Comparison of ENCODE assay signal across 22 mouse cellular contexts in the genomic region with DNA sequence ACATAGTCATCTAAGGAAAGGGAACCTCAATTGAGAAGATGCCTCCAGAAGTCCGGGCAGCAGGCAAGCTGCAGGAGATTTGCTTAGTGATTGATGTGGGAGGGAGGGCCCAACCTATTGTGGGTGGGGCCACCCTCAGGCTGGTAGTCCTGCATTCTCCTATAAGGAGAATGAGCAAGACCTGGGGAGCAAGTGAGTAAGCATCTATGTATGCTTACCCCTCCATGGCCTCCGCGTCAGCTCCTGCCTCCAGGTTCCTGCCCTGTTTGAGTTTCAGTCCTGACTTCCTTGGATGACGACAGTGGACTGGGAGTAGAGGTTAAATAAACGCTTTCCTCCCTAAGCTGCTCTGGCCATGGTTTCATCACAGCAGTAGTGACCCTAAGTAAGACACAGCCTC. TPM values are rescaled to one million over a fixed set of nuclear protein-coding genes. Genes with fewer than 3 reads are reported as not detected.
DNase-seq lines count a peak whose midpoint lies in the region; ATAC-seq and TF ChIP-seq lines count a peak whose summit lies in the region.
"Had no signal": no experiment of that assay in that cellular context is flagged by ENCODE, and none has a peak within 500 bp of the region (broad histone marks: within the 10 kb centered on the region; RNA-seq: fewer than 3 reads in every experiment).

No protein-coding gene starts in this region.

- DNase-seq in limb, embryonic 10.5 days (ENCODE audit: low spot score): no peak
- peak; percentile 38 to 60 for DNase-seq in urinary bladder, postnatal 36 days (ENCODE audit: low spot score in 2 of 2)
- DNase-seq in urinary bladder, postnatal 4 days (ENCODE audit: low spot score in 2 of 2): no peak
- DNase-seq in stomach, postnatal 0 days (ENCODE audit: low spot score): peak; percentile 83
- no peak for DNase-seq in thymus, adult 2 months
- DNase-seq: adrenal gland, adult 2 months; adrenal gland, postnatal 25 days; cerebellum, adult 18-20 months; cerebellum, adult 9-11 months; cerebellum, postnatal 36 days; gastrocnemius, postnatal 14 days; heart, postnatal 4 days had no signal

- no peaks in the 10 kb centered on the region for H3K4me1 ChIP-seq in limb, embryonic 12.5 days (replicated peaks)
- peaks cover 6% of the 10 kb centered on the region; the same call in 1 of the 2 replicates for H3K4me1 ChIP-seq in limb, embryonic 10.5 days
- H3K4me1 ChIP-seq in limb, embryonic 15.5 days: no peaks in the 10 kb centered on the region
- peaks cover 4% of the 10 kb centered on the region; the same call in 1 of the 2 replicates for H3K4me1 ChIP-seq in stomach, postnatal 0 days (replicated peaks; ENCODE audit: control insufficient read depth, insufficient read depth)
- peaks cover 23% of the 10 kb centered on the region for H3K4me1 ChIP-seq in thymus, adult 2 months (replicated peaks; ENCODE audit: control insufficient read depth, insufficient read depth, low read length)

- no peak for ATAC-seq in limb, embryonic 12.5 days (ENCODE audit: insufficient number of reproducible peaks, insufficient read depth, low FRiP score, low TSS enrichment, low read depth)
- ATAC-seq in limb, embryonic 15.5 days (ENCODE audit: insufficient number of reproducible peaks, low FRiP score, low TSS enrichment, low read depth): no peak
- peak; percentile 88 for ATAC-seq in stomach, postnatal 0 days (ENCODE audit: low FRiP score, low TSS enrichment)
- no peak for ATAC-seq in megakaryocyte-erythroid progenitor cell, adult 5-6 weeks (replicated peaks; ENCODE audit: low FRiP score, low TSS enrichment, poor library complexity, severe bottlenecking)
- ATAC-seq: activated CD4-positive, CD25-positive, alpha-beta regulatory T cell, adult 4 months; forebrain, embryonic 16.5 days; hindbrain, embryonic 16.5 days had no signal

- WGBS in limb, embryonic 12.5 days: 73% methylated on average over 5 of the region's 5 CpGs
- WGBS in limb, embryonic 10.5 days: 80% methylated on average over 5 of the region's 5 CpGs
- 66% methylated on average over 5 of the region's 5 CpGs for WGBS in limb, embryonic 15.5 days
- 36% methylated on average over 5 of the region's 5 CpGs for WGBS in stomach, postnatal 0 days
- 91% methylated on average over 5 of the region's 5 CpGs for WGBS in thymus, adult 2 months

- no peak overlapping the region for H3K4me3 ChIP-seq in limb, embryonic 12.5 days (replicated peaks)
- H3K4me3 ChIP-seq in limb, embryonic 10.5 days: no peak overlapping the region
- no peak overlapping the region for H3K4me3 ChIP-seq in limb, embryonic 15.5 days
- H3K4me3 ChIP-seq in stomach, postnatal 0 days (ENCODE audit: low read depth, low read length): no peak overlapping the region
- no peak overlapping the region for H3K4me3 ChIP-seq in thymus, adult 2 months (ENCODE audit: control insufficient read depth, insufficient read depth, low read length)
- H3K4me3 ChIP-seq: embryonic facial prominence, embryonic 13.5 days; forebrain, embryonic 12.5 days; heart, embryonic 12.5 days; hindbrain, embryonic 12.5 days had no signal

- H3K9ac ChIP-seq in limb, embryonic 12.5 days (replicated peaks): 0 out of 2 replicates have a peak overlapping the region, but pooled peaks have one; percentile 27
- no peak overlapping the region for H3K9ac ChIP-seq in limb, embryonic 15.5 days
- no peak overlapping the region for H3K9ac ChIP-seq in stomach, postnatal 0 days (ENCODE audit: low read length)
- H3K9ac ChIP-seq: embryonic facial prominence, embryonic 13.5 days; forebrain, embryonic 12.5 days; heart, embryonic 12.5 days; hindbrain, embryonic 12.5 days had no signal

- H3K9me3 ChIP-seq in limb, embryonic 12.5 days: no peaks in the 10 kb centered on the region
- H3K9me3 ChIP-seq in limb, embryonic 10.5 days (replicated peaks): no peaks in the 10 kb centered on the region
- H3K9me3 ChIP-seq in limb, embryonic 15.5 days: no peaks in the 10 kb centered on the region
- H3K9me3 ChIP-seq in stomach, postnatal 0 days (ENCODE audit: control insufficient read depth, low read length): no peaks in the 10 kb centered on the region
- H3K9me3 ChIP-seq: embryonic facial prominence, embryonic 13.5 days; forebrain, embryonic 12.5 days; heart, embryonic 12.5 days; hindbrain, embryonic 12.5 days had no signal

- TF ChIP-seq EP300 in stomach, postnatal 0 days (optimal IDR thresholded peaks at IDR 0.05): peak; percentile 46

- H3K27ac ChIP-seq in limb, embryonic 12.5 days: no peak overlapping the region
- H3K27ac ChIP-seq in limb, embryonic 10.5 days: no peak overlapping the region
- 0 out of 2 replicates have a peak overlapping the region, but pooled peaks have one; percentile 33 for H3K27ac ChIP-seq in limb, embryonic 15.5 days
- H3K27ac ChIP-seq in stomach, postnatal 0 days (replicated peaks): peak overlapping the region; percentile 86
- H3K27ac ChIP-seq in thymus, adult 2 months (ENCODE audit: control insufficient read depth, insufficient read depth, low read length): no peak overlapping the region
- H3K27ac ChIP-seq: embryonic facial prominence, embryonic 13.5 days; forebrain, embryonic 12.5 days; hindbrain, embryonic 12.5 days had no signal

- H3K36me3 ChIP-seq in limb, embryonic 12.5 days: peaks cover 79% of the 10 kb centered on the region
- H3K36me3 ChIP-seq in limb, embryonic 10.5 days: peaks cover 74% of the 10 kb centered on the region
- peaks cover 42% of the 10 kb centered on the region for H3K36me3 ChIP-seq in limb, embryonic 15.5 days
- peaks cover 3% of the 10 kb centered on the region; the same call in 1 of the 2 replicates for H3K36me3 ChIP-seq in stomach, postnatal 0 days (ENCODE audit: control insufficient read depth, insufficient read depth, low read length)
- H3K36me3 ChIP-seq in thymus, adult 2 months (ENCODE audit: control insufficient read depth, insufficient read depth, low read length): no peaks in the 10 kb centered on the region

- no peak overlapping the region for H3K4me2 ChIP-seq in limb, embryonic 12.5 days
- H3K4me2 ChIP-seq in limb, embryonic 15.5 days: no peak overlapping the region
- no peak overlapping the region; the same call in 1 of the 2 replicates for H3K4me2 ChIP-seq in stomach, postnatal 0 days (replicated peaks; ENCODE audit: low read depth)
- H3K4me2 ChIP-seq: embryonic facial prominence, embryonic 13.5 days; forebrain, embryonic 12.5 days; heart, embryonic 12.5 days; hindbrain, embryonic 12.5 days had no signal

- TF ChIP-seq POLR2A in thymus, adult 2 months (IDR thresholded peaks at IDR 0.05; ENCODE audit: control insufficient read depth, extremely low read depth, insufficient read depth, low read length, poor library complexity): no peak

- no peak for TF ChIP-seq CTCF in stomach, postnatal 0 days (IDR thresholded peaks at IDR 0.05; ENCODE audit: low read depth)
- TF ChIP-seq CTCF in thymus, adult 2 months (IDR thresholded peaks at IDR 0.05; ENCODE audit: borderline replicate concordance, control insufficient read depth, extremely low read depth, insufficient read depth, low read length, poor library complexity): no peak

- H3K27me3 ChIP-seq in limb, embryonic 12.5 days: no peaks in the 10 kb centered on the region
- no peaks in the 10 kb centered on the region for H3K27me3 ChIP-seq in limb, embryonic 10.5 days (ENCODE audit: low read depth, poor library complexity, severe bottlenecking)
- no peaks in the 10 kb centered on the region for H3K27me3 ChIP-seq in limb, embryonic 15.5 days
- no peaks in the 10 kb centered on the region for H3K27me3 ChIP-seq in stomach, postnatal 0 days (ENCODE audit: control insufficient read depth, insufficient read depth, low read length)
- H3K27me3 ChIP-seq in thymus, adult 2 months (ENCODE audit: control insufficient read depth, insufficient read depth, low read length): no peaks in the 10 kb centered on the region
- H3K27me3 ChIP-seq: embryonic facial prominence, embryonic 13.5 days; forebrain, embryonic 12.5 days; heart, embryonic 12.5 days; hindbrain, embryonic 12.5 days had no signal

RNA-seq across cellular contexts. Expression of gene Stn1, which starts 22.2 kb away (rescaled TPM):
- polyA plus RNA-seq in limb, embryonic 12.5 days (2016; fragmentation: Nextera tagmentation; extraction: Ambion mirVana): 55.1 and 55.3 TPM in 2 replicates
- 62.3 and 74.5 TPM in 2 replicates for polyA plus RNA-seq in limb, embryonic 10.5 days (2016; fragmentation: Nextera tagmentation; extraction: Ambion mirVana)
- 52.2 and 52.7 TPM in 2 replicates for polyA plus RNA-seq in limb, embryonic 15.5 days (2015; fragmentation: Nextera tagmentation; extraction: Ambion mirVana)
- 25.9 and 28.5 TPM in 2 replicates for polyA plus RNA-seq in stomach, postnatal 0 days (2015; fragmentation: Nextera tagmentation; extraction: Ambion mirVana)
- 24.2 and 24.8 TPM in 2 replicates for polyA plus RNA-seq in thymus, adult 2 months (2012; rRNA removed)
- total RNA-seq in megakaryocyte-erythroid progenitor cell, adult 5-6 weeks (2014; fragmentation: Nextera tagmentation): 10.3 and 15.3 TPM in 2 replicates
- total RNA-seq in megakaryocyte-erythroid progenitor cell, adult 5-6 weeks (2017): 12.3 and 19.9 TPM in 2 replicates

RNA-seq across cellular contexts. Expression of gene Sh3pxd2a, which starts 50.9 kb away (rescaled TPM):
- 6.8 and 7.7 TPM in 2 replicates for polyA plus RNA-seq in limb, embryonic 12.5 days (2016; fragmentation: Nextera tagmentation; extraction: Ambion mirVana)
- polyA plus RNA-seq in limb, embryonic 10.5 days (2016; fragmentation: Nextera tagmentation; extraction: Ambion mirVana): 3.1 and 3.8 TPM in 2 replicates
- 12.2 and 12.4 TPM in 2 replicates for polyA plus RNA-seq in limb, embryonic 15.5 days (2015; fragmentation: Nextera tagmentation; extraction: Ambion mirVana)
- polyA plus RNA-seq in stomach, postnatal 0 days (2015; fragmentation: Nextera tagmentation; extraction: Ambion mirVana): 3.7 and 4.3 TPM in 2 replicates
- polyA plus RNA-seq in thymus, adult 2 months (2012; rRNA removed): 19.4 and 21.0 TPM in 2 replicates
- total RNA-seq in megakaryocyte-erythroid progenitor cell, adult 5-6 weeks (2014; fragmentation: Nextera tagmentation): 0.55 and 0.96 TPM in 2 replicates
- 0.34 and 1.0 TPM in 2 replicates for total RNA-seq in megakaryocyte-erythroid progenitor cell, adult 5-6 weeks (2017)

Comparison
In these comparisons a context has a peak if more than half of its experiments do, and no peak if none do; other contexts are left out.
1. H3K27ac ChIP-seq: peak in limb, embryonic 15.5 days (single experiment) and stomach, postnatal 0 days (single experiment); none in limb, embryonic 12.5 days (single experiment), limb, embryonic 10.5 days (single experiment) and thymus, adult 2 months (single experiment).
2. DNase-seq: peak in urinary bladder, postnatal 36 days (2 of 2) and stomach, postnatal 0 days (single experiment); none in limb, embryonic 10.5 days (single experiment), urinary bladder, postnatal 4 days (0 of 2) and thymus, adult 2 months (single experiment).